Mouse (Mus musculus): ENCODE data around the gene Dact3. TPM values are rescaled to one million over a fixed set of nuclear protein-coding genes. Genes with fewer than 3 reads are reported as not detected.

Dact3 gene
- polyA plus RNA-seq, 2 experiments, result 0.14 to 0.68 TPM

DNA sequence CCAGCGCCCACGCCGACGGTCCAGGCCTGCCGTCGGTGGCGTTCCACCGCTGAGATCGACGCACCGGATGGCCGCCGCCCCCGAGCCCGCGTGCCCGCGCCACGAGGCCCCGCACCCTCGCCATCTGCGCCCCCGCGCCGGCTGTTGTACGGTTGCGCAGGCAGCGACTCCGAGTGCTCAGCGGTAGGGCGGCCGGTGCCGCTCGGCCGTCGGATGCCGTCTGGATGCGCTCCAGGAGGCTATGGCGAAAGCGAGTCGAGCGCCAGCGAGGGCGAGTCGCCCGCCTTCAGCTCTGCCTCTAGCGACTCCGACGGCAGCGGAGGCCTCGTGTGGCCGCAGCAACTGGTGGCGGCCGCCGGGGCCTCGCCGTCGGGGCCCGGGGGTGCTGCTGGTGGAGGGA lies 10.8 kb downstream of the Dact3 start:
- H3K27me3 ChIP-seq (ENCODE audit: control insufficient read depth, insufficient read depth, low read length), result peaks cover 43% of the 10 kb centered on the region
- no peak for ATAC-seq (ENCODE audit: insufficient read depth)
- no peak for TF ChIP-seq EP300 (IDR thresholded peaks at IDR 0.05; ENCODE audit: low read depth)
- TF ChIP-seq CTCF (IDR thresholded peaks at IDR 0.05; ENCODE audit: low read depth), result no peak
- no peak overlapping the region for H3K9ac ChIP-seq (replicated peaks)
- H3K9me3 ChIP-seq (ENCODE audit: control insufficient read depth, low read length), result peaks cover 2% of the 10 kb centered on the region
- 37% methylated on average over 59 of the region's 59 CpGs for WGBS (ENCODE audit: insufficient replicate concordance)
- no peaks in the 10 kb centered on the region for H3K36me3 ChIP-seq (replicated peaks; ENCODE audit: control insufficient read depth, insufficient read depth, low read depth)
- no peak overlapping the region for H3K4me2 ChIP-seq (ENCODE audit: low read depth)
- H3K4me3 ChIP-seq (ENCODE audit: insufficient read depth in 1 of 2, low read depth in 2 of 2, low read length in 2 of 2), result no peak overlapping the region
- H3K4me1 ChIP-seq (replicated peaks; ENCODE audit: control insufficient read depth in 2 of 2, insufficient read depth in 2 of 2, low read length in 1 of 2), result no peaks in the 10 kb centered on the region
- no peak for DNase-seq (ENCODE audit: low read depth in 3 of 3, low spot score in 3 of 3)
- H3K27ac ChIP-seq, result no peak overlapping the region

DNA sequence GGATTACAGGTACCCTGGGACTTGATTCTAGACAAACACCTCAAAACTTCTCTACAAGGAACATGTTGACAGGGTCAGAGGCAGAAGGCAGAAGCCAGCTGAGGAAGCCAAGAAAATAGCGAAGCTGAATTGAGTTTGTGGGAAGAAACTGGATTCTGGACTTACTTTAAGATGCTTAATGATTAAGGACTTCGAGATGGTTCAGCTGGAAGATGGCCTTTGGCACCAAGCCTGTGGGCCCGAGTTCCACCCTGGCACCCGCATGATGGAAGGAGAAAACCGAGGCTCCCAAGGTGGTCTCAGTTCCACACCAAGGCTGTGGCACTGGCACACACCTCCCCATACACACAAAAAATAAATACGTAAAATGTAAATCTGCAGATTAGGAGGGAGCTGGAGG lies 15.4 kb downstream of the Dact3 start:
- Histone ChIP-seq H3K4me2 (ENCODE audit: low read depth) (no peak overlapping the region), H3K4me1 (replicated peaks; ENCODE audit: control insufficient read depth in 2 of 2, insufficient read depth in 2 of 2, low read length in 1 of 2) (peaks cover 10 to 11% of the 10 kb centered on the region in 2 experiments), H3K36me3 (replicated peaks; ENCODE audit: control insufficient read depth, insufficient read depth, low read depth) (no peaks in the 10 kb centered on the region), H3K27ac (no peak overlapping the region), H3K9me3 (ENCODE audit: control insufficient read depth, low read length) (peaks cover 2% of the 10 kb centered on the region), H3K4me3 (ENCODE audit: insufficient read depth in 1 of 2, low read depth in 2 of 2, low read length in 2 of 2) (no peak overlapping the region), H3K27me3 (ENCODE audit: control insufficient read depth, insufficient read depth, low read length) (peaks cover 61% of the 10 kb centered on the region), H3K9ac (replicated peaks) (no peak overlapping the region)
- DNase-seq (ENCODE audit: low read depth in 3 of 3, low spot score in 3 of 3) (no peak), ATAC-seq (ENCODE audit: insufficient read depth) (no peak)
- 40% methylated on average over 6 of the region's 6 CpGs for WGBS (ENCODE audit: insufficient replicate concordance)
- no peak for TF ChIP-seq EP300 (IDR thresholded peaks at IDR 0.05; ENCODE audit: low read depth)
- no peak for TF ChIP-seq CTCF (IDR thresholded peaks at IDR 0.05; ENCODE audit: low read depth)

DNA sequence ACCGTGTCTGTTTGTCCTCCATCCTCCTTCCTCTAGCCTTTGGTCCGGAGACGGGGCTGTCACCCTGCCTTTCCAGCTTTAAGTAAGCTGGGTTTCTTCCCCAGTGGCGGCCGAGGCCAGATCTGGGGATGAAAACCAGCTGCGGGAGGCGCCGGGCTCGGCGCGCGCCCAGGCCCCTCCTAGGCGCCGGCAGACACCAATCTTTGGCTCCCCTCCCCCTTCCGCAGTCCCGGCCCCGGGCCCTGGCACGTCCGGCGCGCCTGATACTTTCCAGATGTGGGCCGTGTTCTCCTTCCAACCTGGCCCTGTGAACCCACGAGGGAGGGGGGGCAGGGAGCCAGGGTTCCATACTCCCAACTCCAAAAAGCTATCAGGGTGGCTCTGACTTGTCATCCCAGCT lies 15.8 kb downstream of the Dact3 start:
- Histone ChIP-seq H3K27me3 (ENCODE audit: control insufficient read depth, insufficient read depth, low read length) (peaks cover 57% of the 10 kb centered on the region), H3K9me3 (ENCODE audit: control insufficient read depth, low read length) (peaks cover 2% of the 10 kb centered on the region; the same call in 1 of the 2 replicates), H3K27ac (no peak overlapping the region), H3K4me3 (ENCODE audit: insufficient read depth in 1 of 2, low read depth in 2 of 2, low read length in 2 of 2) (no peak overlapping the region), H3K36me3 (replicated peaks; ENCODE audit: control insufficient read depth, insufficient read depth, low read depth) (no peaks in the 10 kb centered on the region), H3K4me2 (ENCODE audit: low read depth) (no peak overlapping the region), H3K9ac (replicated peaks) (no peak overlapping the region), H3K4me1 (replicated peaks; ENCODE audit: control insufficient read depth in 2 of 2, insufficient read depth in 2 of 2, low read length in 1 of 2) (peaks cover 10 to 11% of the 10 kb centered on the region in 2 experiments)
- DNase-seq (ENCODE audit: low read depth in 3 of 3, low spot score in 3 of 3) (no peak), ATAC-seq (ENCODE audit: insufficient read depth) (no peak)
- WGBS (ENCODE audit: insufficient replicate concordance), result 3% methylated on average over 23 of the region's 23 CpGs
- TF ChIP-seq EP300 (IDR thresholded peaks at IDR 0.05; ENCODE audit: low read depth), result no peak
- no peak for TF ChIP-seq CTCF (IDR thresholded peaks at IDR 0.05; ENCODE audit: low read depth)

DNA sequence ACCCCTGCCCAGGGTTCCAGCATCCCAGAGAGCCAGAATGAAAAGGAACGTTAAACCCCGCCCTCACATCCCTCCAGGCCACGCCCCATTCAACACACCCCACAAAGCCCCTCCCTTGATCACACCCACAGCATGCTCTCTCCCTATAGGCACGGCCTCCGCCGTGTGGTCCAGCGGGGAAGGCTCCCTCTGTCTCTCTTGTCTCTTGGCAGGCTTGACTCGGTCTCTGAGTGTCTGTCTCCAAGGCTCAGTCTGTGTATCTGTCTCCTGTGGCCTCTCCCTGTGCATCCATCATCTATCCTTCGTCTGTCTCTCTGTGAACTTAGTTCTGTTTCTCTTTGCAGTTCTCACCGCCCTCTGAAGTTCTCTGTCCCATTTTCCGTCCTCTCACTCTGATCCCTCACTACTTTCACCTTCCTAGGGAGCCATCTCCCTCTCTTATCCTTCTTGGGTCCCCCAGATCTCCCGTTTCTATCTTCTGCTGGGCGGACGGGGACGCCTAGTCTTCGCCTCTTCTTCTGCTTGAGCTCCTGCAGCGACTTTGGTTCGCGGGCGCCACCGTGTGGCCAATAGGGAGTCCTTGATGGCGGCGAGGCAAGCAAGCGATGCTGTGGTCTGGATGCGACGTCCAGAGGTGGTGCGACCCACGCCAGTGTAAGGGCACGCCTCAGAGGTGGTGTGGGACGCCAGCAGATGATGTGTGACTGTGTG lies 16.7 kb downstream of the Dact3 start, which contains the start of gene Gng8:
TSS of gene Gng8 (plus strand) at position 146 of the 711 bp plus-strand sequence.
- Histone ChIP-seq H3K27me3 (ENCODE audit: control insufficient read depth, insufficient read depth, low read length) (peaks cover 48% of the 10 kb centered on the region), H3K4me1 (replicated peaks; ENCODE audit: control insufficient read depth in 2 of 2, insufficient read depth in 2 of 2, low read length in 1 of 2) (peaks cover 10 to 11% of the 10 kb centered on the region in 2 experiments), H3K9ac (replicated peaks) (no peak within 1 kb of the TSS), H3K36me3 (replicated peaks; ENCODE audit: control insufficient read depth, insufficient read depth, low read depth) (no peaks in the 10 kb centered on the region), H3K4me2 (ENCODE audit: low read depth) (peak within 1 kb of the TSS; percentile 70), H3K9me3 (ENCODE audit: control insufficient read depth, low read length) (no peaks in the 10 kb centered on the region), H3K4me3 (ENCODE audit: insufficient read depth in 1 of 2, low read depth in 2 of 2, low read length in 2 of 2) (peak within 1 kb of the TSS; percentile 19 to 35; a peak in 3 of 4 replicates), H3K27ac (no peak within 1 kb of the TSS)
- TF ChIP-seq EP300 (IDR thresholded peaks at IDR 0.05; ENCODE audit: low read depth) (no peak), CTCF (IDR thresholded peaks at IDR 0.05; ENCODE audit: low read depth) (peak; percentile 97)
- under 1% methylated on average over 30 of the region's 30 CpGs for WGBS (ENCODE audit: insufficient replicate concordance)
- ATAC-seq (ENCODE audit: insufficient read depth) (peak; percentile 81), DNase-seq (ENCODE audit: low read depth in 3 of 3, low spot score in 3 of 3) (peak; percentile 62 to 64 (median 62))

DNA sequence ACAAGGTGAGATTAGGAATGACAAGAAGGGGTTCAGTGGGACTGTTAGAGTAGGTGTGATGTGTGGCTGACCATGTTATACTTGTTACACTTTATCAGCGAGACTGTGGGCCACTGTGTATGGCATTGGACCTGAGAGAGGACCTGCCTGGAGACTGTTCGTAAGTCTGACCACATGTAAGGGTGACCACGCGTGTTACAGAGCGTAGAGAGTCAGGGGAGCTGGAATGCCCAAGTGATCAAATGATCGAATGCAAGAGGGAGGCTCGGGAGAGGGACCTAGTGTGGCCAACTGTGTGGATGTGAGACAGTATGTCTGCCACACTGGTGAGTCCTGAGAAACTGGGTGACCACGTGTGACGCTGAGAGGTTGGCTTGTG lies 17.2 kb downstream of the Dact3 start:
- Histone ChIP-seq H3K4me2 (ENCODE audit: low read depth) (peak overlapping the region; percentile 70; the same call in 1 of the 2 replicates), H3K36me3 (replicated peaks; ENCODE audit: control insufficient read depth, insufficient read depth, low read depth) (no peaks in the 10 kb centered on the region), H3K9me3 (ENCODE audit: control insufficient read depth, low read length) (no peaks in the 10 kb centered on the region), H3K4me1 (replicated peaks; ENCODE audit: control insufficient read depth in 2 of 2, insufficient read depth in 2 of 2, low read length in 1 of 2) (peaks cover 10 to 11% of the 10 kb centered on the region in 2 experiments), H3K27ac (no peak overlapping the region), H3K9ac (replicated peaks) (no peak overlapping the region), H3K4me3 (ENCODE audit: insufficient read depth in 1 of 2, low read depth in 2 of 2, low read length in 2 of 2) (no peak overlapping the region), H3K27me3 (ENCODE audit: control insufficient read depth, insufficient read depth, low read length) (peaks cover 46% of the 10 kb centered on the region)
- 32% methylated on average over 9 of the region's 9 CpGs for WGBS (ENCODE audit: insufficient replicate concordance)
- DNase-seq (ENCODE audit: low read depth in 3 of 3, low spot score in 3 of 3), result no peak
- ATAC-seq (ENCODE audit: insufficient read depth), result no peak
- TF ChIP-seq EP300 (IDR thresholded peaks at IDR 0.05; ENCODE audit: low read depth) (no peak), CTCF (IDR thresholded peaks at IDR 0.05; ENCODE audit: low read depth) (no peak)

All from liver, embryonic 14.5 days (tissue).